Mouse (Mus musculus): ENCODE results near the gene Kif1c. TPM values are rescaled to one million over a fixed set of nuclear protein-coding genes. Genes with fewer than 3 reads are reported as not detected.

Gene Kif1c
- polyA plus RNA-seq (2014; fragmentation: Illumina TruSeq; extraction: RNeasy Lipid Tissue Mini Kit (QIAGEN cat#74804); ENCODE audit: low read depth, low replicate concordance): 24.2 TPM

DNA sequence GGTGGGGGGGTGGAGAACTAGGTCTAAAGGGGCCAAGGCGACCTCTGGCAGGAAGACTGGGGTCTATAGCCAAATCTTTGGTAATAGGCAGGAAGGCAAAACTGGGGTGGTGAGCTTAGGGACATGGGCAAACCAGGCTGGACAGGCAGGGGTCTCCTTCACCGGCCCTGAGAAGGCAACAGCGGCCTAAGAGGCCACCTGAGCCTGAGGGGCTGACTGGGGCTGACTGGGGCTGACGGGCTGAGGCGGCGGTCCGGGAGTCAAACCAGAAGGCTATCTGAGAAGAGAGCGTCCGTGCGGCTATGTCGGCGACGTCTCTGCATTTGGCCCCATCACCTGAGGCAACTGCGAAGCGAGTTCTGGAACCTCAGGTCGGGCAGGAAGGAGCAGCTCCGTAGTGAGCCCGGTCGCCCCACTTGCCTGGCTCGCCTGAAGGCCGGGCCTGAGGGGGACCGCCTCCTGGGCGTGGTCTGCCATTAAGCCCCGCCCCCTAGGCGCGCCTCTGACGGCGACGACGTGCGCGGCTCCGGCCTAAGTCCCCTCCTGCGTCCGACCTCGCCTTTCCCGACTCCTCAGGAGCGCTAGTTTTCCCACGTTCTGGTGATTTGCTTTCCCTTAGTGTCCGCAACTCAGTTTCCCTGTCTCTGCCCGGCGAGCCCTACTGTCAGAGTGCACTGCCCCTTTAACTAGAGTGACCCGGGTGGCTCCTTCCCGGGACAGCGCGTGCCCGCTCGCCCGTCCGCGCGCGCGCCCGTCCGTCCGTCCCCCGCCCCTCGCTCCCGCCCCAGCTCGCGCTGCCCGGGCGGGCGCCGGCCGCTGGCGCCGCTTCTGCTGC lies at the start of gene Kif1c, which contains the start of gene Inca1:
TSS of gene Kif1c (plus strand) at position 827 of the 835 bp plus-strand sequence.
TSS of gene Inca1 (minus strand) at position 434 of the 835 bp plus-strand sequence.

GRCm38 (mm10) chr11:70654198-70654922 lies 46.0 kb upstream of the Kif1c start, which contains the start of gene Pfn1:
TSS of gene Pfn1 (minus strand) at chr11:70654644.

GRCm38 (mm10) chr11:70656964-70657363 lies 43.4 kb upstream of the Kif1c start, which contains the start of gene Eno3:
TSS of gene Eno3 (plus strand) at chr11:70657202.

GRCm38 (mm10) chr11:70668771-70669505 lies 31.4 kb upstream of the Kif1c start, which contains the start of gene Spag7:
TSS of gene Spag7 (minus strand) at chr11:70669416.

GRCm38 (mm10) chr11:70687601-70688199 lies 12.6 kb upstream of the Kif1c start, which contains the start of gene Camta2:
TSS of gene Camta2 (minus strand) at chr11:70688105.

GRCm38 (mm10) chr11:70763936-70764808 lies 63.8 kb downstream of the Kif1c start, which contains the start of gene Zfp3:
TSS of gene Zfp3 (plus strand) at chr11:70764209.

Other genes starting within 250 kb of the Kif1c start
- gene Med11, start 248.6 kb upstream of the Kif1c start, polyA plus RNA-seq (2014; fragmentation: Illumina TruSeq; extraction: RNeasy Lipid Tissue Mini Kit (QIAGEN cat#74804); ENCODE audit: low read depth, low replicate concordance): 8.1 TPM
- gene Zmynd15, start 241.1 kb upstream of the Kif1c start, polyA plus RNA-seq (2014; fragmentation: Illumina TruSeq; extraction: RNeasy Lipid Tissue Mini Kit (QIAGEN cat#74804); ENCODE audit: low read depth, low replicate concordance): 0.28 TPM
- gene Cxcl16, start 240.6 kb upstream of the Kif1c start, polyA plus RNA-seq (2014; fragmentation: Illumina TruSeq; extraction: RNeasy Lipid Tissue Mini Kit (QIAGEN cat#74804); ENCODE audit: low read depth, low replicate concordance): 12.0 TPM
- 1.6 TPM for gene Tm4sf5, start 195.3 kb upstream of the Kif1c start, polyA plus RNA-seq (2014; fragmentation: Illumina TruSeq; extraction: RNeasy Lipid Tissue Mini Kit (QIAGEN cat#74804); ENCODE audit: low read depth, low replicate concordance)
- not detected for gene Vmo1, start 185.9 kb upstream of the Kif1c start, polyA plus RNA-seq (2014; fragmentation: Illumina TruSeq; extraction: RNeasy Lipid Tissue Mini Kit (QIAGEN cat#74804); ENCODE audit: low read depth, low replicate concordance)
- not detected for gene Gltpd2, start 181.4 kb upstream of the Kif1c start, polyA plus RNA-seq (2014; fragmentation: Illumina TruSeq; extraction: RNeasy Lipid Tissue Mini Kit (QIAGEN cat#74804); ENCODE audit: low read depth, low replicate concordance)
- gene Psmb6, start 175.2 kb upstream of the Kif1c start, polyA plus RNA-seq (2014; fragmentation: Illumina TruSeq; extraction: RNeasy Lipid Tissue Mini Kit (QIAGEN cat#74804); ENCODE audit: low read depth, low replicate concordance): 16.2 TPM
- not detected for gene Gm40193, start 167.6 kb upstream of the Kif1c start, polyA plus RNA-seq (2014; fragmentation: Illumina TruSeq; extraction: RNeasy Lipid Tissue Mini Kit (QIAGEN cat#74804); ENCODE audit: low read depth, low replicate concordance)
- 0.85 TPM for gene Pld2, start 160.5 kb upstream of the Kif1c start, polyA plus RNA-seq (2014; fragmentation: Illumina TruSeq; extraction: RNeasy Lipid Tissue Mini Kit (QIAGEN cat#74804); ENCODE audit: low read depth, low replicate concordance)
- gene Mink1, start 137.7 kb upstream of the Kif1c start, polyA plus RNA-seq (2014; fragmentation: Illumina TruSeq; extraction: RNeasy Lipid Tissue Mini Kit (QIAGEN cat#74804); ENCODE audit: low read depth, low replicate concordance): 4.6 TPM
- not detected for gene 4930544D05Rik, start 84.7 kb upstream of the Kif1c start, polyA plus RNA-seq (2014; fragmentation: Illumina TruSeq; extraction: RNeasy Lipid Tissue Mini Kit (QIAGEN cat#74804); ENCODE audit: low read depth, low replicate concordance)
- gene Chrne, start 81.3 kb upstream of the Kif1c start, polyA plus RNA-seq (2014; fragmentation: Illumina TruSeq; extraction: RNeasy Lipid Tissue Mini Kit (QIAGEN cat#74804); ENCODE audit: low read depth, low replicate concordance): not detected
- not detected for gene Gp1ba, start 61.4 kb upstream of the Kif1c start, polyA plus RNA-seq (2014; fragmentation: Illumina TruSeq; extraction: RNeasy Lipid Tissue Mini Kit (QIAGEN cat#74804); ENCODE audit: low read depth, low replicate concordance)
- gene Rnf167, start 53.3 kb upstream of the Kif1c start, polyA plus RNA-seq (2014; fragmentation: Illumina TruSeq; extraction: RNeasy Lipid Tissue Mini Kit (QIAGEN cat#74804); ENCODE audit: low read depth, low replicate concordance): 43.3 TPM
- gene Slc25a11, start 53.1 kb upstream of the Kif1c start, polyA plus RNA-seq (2014; fragmentation: Illumina TruSeq; extraction: RNeasy Lipid Tissue Mini Kit (QIAGEN cat#74804); ENCODE audit: low read depth, low replicate concordance): 26.7 TPM
- gene Pfn1, start 45.9 kb upstream of the Kif1c start, polyA plus RNA-seq (2014; fragmentation: Illumina TruSeq; extraction: RNeasy Lipid Tissue Mini Kit (QIAGEN cat#74804); ENCODE audit: low read depth, low replicate concordance): 141 TPM
- gene Eno3, start 43.3 kb upstream of the Kif1c start, polyA plus RNA-seq (2014; fragmentation: Illumina TruSeq; extraction: RNeasy Lipid Tissue Mini Kit (QIAGEN cat#74804); ENCODE audit: low read depth, low replicate concordance): 22.6 TPM
- gene Spag7, start 31.1 kb upstream of the Kif1c start, polyA plus RNA-seq (2014; fragmentation: Illumina TruSeq; extraction: RNeasy Lipid Tissue Mini Kit (QIAGEN cat#74804); ENCODE audit: low read depth, low replicate concordance): 18.2 TPM
- 2.2 TPM for gene Camta2, start 12.4 kb upstream of the Kif1c start, polyA plus RNA-seq (2014; fragmentation: Illumina TruSeq; extraction: RNeasy Lipid Tissue Mini Kit (QIAGEN cat#74804); ENCODE audit: low read depth, low replicate concordance)
- gene Inca1, start 393 bp upstream of the Kif1c start, polyA plus RNA-seq (2014; fragmentation: Illumina TruSeq; extraction: RNeasy Lipid Tissue Mini Kit (QIAGEN cat#74804); ENCODE audit: low read depth, low replicate concordance): 0.85 TPM
- gene Zfp3, start 63.7 kb downstream of the Kif1c start, polyA plus RNA-seq (2014; fragmentation: Illumina TruSeq; extraction: RNeasy Lipid Tissue Mini Kit (QIAGEN cat#74804); ENCODE audit: low read depth, low replicate concordance): 3.8 TPM
- 2.0 TPM for gene Scimp, start 112.0 kb downstream of the Kif1c start, polyA plus RNA-seq (2014; fragmentation: Illumina TruSeq; extraction: RNeasy Lipid Tissue Mini Kit (QIAGEN cat#74804); ENCODE audit: low read depth, low replicate concordance)
- gene Rabep1, start 144.2 kb downstream of the Kif1c start, polyA plus RNA-seq (2014; fragmentation: Illumina TruSeq; extraction: RNeasy Lipid Tissue Mini Kit (QIAGEN cat#74804); ENCODE audit: low read depth, low replicate concordance): 39.1 TPM